Mouse (Mus musculus): ENCODE measurements around the gene Serpinb1c.

DNA sequence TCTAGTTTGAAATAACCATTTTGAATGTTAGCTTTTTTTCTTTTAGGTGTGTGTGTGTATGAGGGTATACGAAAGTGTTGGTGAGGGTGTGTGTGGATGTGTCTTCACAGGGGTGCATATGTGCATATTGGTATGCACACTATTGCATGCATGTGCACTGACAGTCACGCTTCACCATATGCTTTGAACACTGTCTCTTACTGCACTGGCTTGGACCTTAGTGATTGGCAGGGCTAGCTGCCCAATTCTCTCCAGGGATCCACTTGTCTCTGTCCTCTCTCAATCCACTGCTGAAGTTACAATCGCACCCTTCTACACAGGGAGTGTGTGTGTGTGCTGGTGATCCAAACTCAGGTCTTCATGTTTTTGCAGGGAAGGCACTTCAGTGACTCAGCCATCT is 56.7 kb downstream of the Serpinb1c start:
- TF ChIP-seq POLR2A (IDR thresholded peaks at IDR 0.05; ENCODE audit: extremely low read depth, insufficient read depth, low read length) (no peak), CTCF (IDR thresholded peaks at IDR 0.05; ENCODE audit: low read depth, low read length) (no peak)
